Mouse (Mus musculus) small intestine, adult 2 months (tissue): ENCODE measurements at regions not wholly inside any gene's neighbourhood (a gene's known extent, or its start where the extent isn't known, plus 50 kb on each side); places are given as distances from the start of the nearest gene placed in this dataset.

Source experiments
- H3K27ac ChIP-seq: fragments of 200-500 bp; 2 replicates; pipeline ENCODE4 v1.5.1; 2012; ENCODE audit warnings: low read depth, low read length, control low read depth, inconsistent platforms; ENCODE audit not compliant: insufficient read depth
- H3K27me3 ChIP-seq: fragments of 200-500 bp; 2 replicates; pipeline ENCODE4 v1.6.1; 2012; ENCODE audit warnings: mild to moderate bottlenecking, moderate library complexity, low read length, inconsistent platforms; ENCODE audit not compliant: control insufficient read depth, insufficient read depth
- H3K36me3 ChIP-seq: fragments of 200-500 bp; 2 replicates; pipeline ENCODE4 v1.6.1; 2012; ENCODE audit warnings: mild to moderate bottlenecking, low read length, control low read depth, inconsistent platforms; ENCODE audit not compliant: control insufficient read depth, insufficient read depth
- H3K4me1 ChIP-seq: fragments of 200-500 bp; 2 replicates; pipeline ENCODE4 v1.6.1; 2012; ENCODE audit warnings: low read length, inconsistent platforms, mixed read lengths; ENCODE audit not compliant: control insufficient read depth, insufficient read depth, insufficient read length
- H3K4me3 ChIP-seq: fragments of 200-500 bp; 2 replicates; pipeline ENCODE4 v1.5.1; 2012; ENCODE audit warnings: low read depth, mild to moderate bottlenecking, control low read depth, inconsistent platforms, low read length, moderate library complexity
- CTCF ChIP-seq: fragments of 200-500 bp; IDR thresholded peaks from 2 replicates; pipeline ENCODE4 v1.5.1; 2012; ENCODE audit warnings: low read depth, mild to moderate bottlenecking, control low read depth, inconsistent platforms, low read length, moderate library complexity, mixed read lengths; ENCODE audit not compliant: insufficient replicate concordance, insufficient read length; ENCODE audit errors: extremely low read depth
- POLR2A ChIP-seq: fragments of 200-500 bp; IDR thresholded peaks from 2 replicates; pipeline ENCODE4 v1.6.1; 2012; ENCODE audit warnings: low read depth, mild to moderate bottlenecking, control low read depth, inconsistent platforms, low read length, moderate library complexity
- WGBS: fragments of 180-500 bp; shearing (Covaris S2); methylation state at CpG from one replicate; pipeline ENCODE4 v1.1.7; 2018; 5-methylcytosine and 5-hydroxymethylcytosine counted together

DNA sequence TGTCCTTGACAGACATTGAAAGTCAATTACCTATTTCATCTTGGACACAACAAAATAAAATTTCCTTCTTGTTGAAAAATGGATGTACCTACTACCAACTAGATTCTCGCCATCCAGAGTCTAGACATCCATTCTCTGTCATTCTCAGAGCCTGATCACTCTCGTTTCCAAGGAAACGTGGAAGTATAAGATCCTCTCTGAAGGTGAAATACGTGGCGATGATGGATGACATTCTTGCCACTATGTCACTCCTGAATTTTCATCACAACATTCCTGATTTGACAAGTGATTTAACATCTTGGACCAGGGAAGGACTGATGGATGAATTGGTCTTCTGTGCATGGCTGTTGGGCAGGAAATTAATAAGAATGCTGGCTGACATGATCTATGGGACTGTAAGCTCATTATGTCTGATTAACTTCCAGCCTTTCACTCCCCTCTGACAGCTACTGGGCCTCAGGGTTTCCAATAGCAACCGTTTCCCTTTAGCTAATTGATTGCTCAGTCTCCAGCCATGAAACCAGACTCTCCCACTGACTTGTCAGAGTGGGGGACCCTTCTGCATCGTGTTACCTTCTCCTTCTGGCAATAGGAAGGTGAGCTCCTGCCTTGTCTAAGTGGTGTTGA lies 140.7 kb upstream of the Gm12728 start:
- Histone ChIP-seq H3K27me3 (no peaks in the 10 kb centered on the region), H3K4me3 (no peak overlapping the region), H3K27ac (no peak overlapping the region), H3K36me3 (no peaks in the 10 kb centered on the region), H3K4me1 (no peaks in the 10 kb centered on the region)
- no peak for TF ChIP-seq POLR2A
- no peak for TF ChIP-seq CTCF
- WGBS = 63% methylated on average over 7 of the region's 7 CpGs

DNA sequence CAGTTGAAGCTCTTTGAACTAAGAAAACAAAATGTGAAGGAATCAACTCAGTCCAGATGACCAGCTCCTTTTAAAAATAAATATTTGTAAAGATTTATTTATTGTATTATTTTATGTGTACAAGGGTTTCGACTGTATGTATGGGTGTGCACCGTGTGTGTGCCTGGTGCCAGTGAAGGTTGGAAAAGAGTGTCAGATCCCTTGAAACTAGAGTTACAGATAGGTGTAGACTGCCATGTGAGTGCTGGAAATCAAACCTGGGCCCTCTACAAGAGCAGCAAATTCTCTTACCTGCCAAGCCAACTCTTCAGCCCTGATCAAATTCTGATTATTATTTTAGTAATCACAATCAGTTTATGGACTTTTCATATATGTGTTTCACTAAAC lies 140.2 kb upstream of the Gm12728 start:
- no peaks in the 10 kb centered on the region for H3K4me1 ChIP-seq
- no peaks in the 10 kb centered on the region for H3K27me3 ChIP-seq
- no peak for TF ChIP-seq CTCF
- TF ChIP-seq POLR2A = no peak
- no peak overlapping the region for H3K4me3 ChIP-seq
- WGBS = 78% methylated on average over 2 of the region's 2 CpGs
- no peaks in the 10 kb centered on the region for H3K36me3 ChIP-seq
- H3K27ac ChIP-seq = no peak overlapping the region

DNA sequence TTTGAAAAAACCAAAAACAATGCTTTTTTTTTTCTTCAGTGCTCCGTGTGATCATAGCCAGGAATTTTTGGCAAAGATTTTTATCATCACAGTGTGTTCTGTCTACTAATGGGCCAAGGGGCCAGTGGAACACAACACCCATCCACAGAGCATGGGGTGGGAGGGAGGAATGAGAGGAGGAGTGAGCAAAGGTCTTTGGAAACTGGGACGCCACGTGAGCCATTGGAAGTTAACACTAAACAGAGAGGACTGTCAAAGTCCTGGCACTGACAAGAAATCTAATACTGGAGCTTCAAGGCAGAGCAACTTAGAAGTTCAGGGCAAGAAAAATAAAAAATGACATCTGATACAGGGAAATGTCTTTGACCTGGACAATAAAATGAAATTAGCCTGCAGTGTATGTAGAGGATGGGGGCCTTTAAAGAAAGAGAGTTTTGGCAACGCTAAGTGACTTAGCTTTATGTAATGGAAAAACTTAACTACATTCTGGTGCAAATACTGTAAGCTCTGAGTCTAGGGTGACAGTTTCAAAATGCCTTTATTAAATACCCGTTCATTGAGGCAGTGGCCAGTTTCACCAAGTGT lies 133.5 kb upstream of the Gm12728 start:
- H3K4me1 ChIP-seq = no peaks in the 10 kb centered on the region
- 46% methylated on average over 5 of the region's 5 CpGs for WGBS
- no peak overlapping the region for H3K4me3 ChIP-seq
- H3K27me3 ChIP-seq = no peaks in the 10 kb centered on the region
- no peaks in the 10 kb centered on the region for H3K36me3 ChIP-seq
- H3K27ac ChIP-seq = no peak overlapping the region
- no peak for TF ChIP-seq CTCF
- no peak for TF ChIP-seq POLR2A

DNA sequence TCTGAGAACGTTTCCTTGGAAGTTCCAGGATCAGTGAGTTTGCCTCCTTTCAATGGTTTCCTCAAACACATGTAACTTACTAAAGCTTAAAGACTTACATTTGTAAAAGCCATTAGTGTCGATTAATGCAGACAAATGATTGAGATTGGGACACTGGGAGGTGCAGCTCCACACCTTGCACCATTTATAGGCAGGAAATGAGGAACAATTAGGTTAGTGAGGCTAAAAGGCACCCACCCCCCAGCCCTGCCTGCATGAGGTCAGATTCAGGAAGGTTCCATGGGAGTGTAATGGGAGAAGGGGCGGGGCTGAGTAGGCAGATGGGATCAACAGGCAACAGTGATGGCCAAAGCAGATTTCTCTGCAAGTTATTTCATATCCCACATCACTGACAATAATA lies 131.1 kb upstream of the Gm12728 start:
- Histone ChIP-seq H3K4me1 (no peaks in the 10 kb centered on the region), H3K27me3 (no peaks in the 10 kb centered on the region), H3K27ac (no peak overlapping the region), H3K4me3 (no peak overlapping the region), H3K36me3 (no peaks in the 10 kb centered on the region)
- WGBS = 73% methylated on average over 3 of the region's 3 CpGs
- TF ChIP-seq POLR2A (no peak), CTCF (no peak)

DNA sequence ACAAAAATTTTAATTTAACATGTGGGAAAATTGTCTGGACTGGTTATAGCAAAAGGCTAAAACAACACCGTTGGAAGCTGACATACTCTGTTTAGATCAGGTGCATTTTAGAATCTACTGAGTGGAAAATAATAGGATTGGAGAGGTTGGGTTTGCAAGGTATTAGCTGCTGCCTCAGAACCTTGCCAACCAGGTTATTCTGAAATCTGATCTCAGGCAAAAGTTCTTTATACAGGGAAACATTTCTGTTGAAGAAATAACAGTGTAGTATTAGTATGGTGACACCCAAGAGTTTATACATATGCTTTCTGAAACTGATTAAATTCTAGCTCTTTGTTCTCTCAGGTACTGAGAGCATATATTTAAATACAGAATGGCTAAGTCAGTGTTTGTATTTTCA lies 113.0 kb upstream of the Gm12728 start:
- WGBS = 86% methylated on average over 1 of the region's 1 CpGs
- TF ChIP-seq CTCF = no peak
- no peak for TF ChIP-seq POLR2A
- Histone ChIP-seq H3K4me1 (no peaks in the 10 kb centered on the region), H3K27ac (no peak overlapping the region), H3K4me3 (no peak overlapping the region), H3K27me3 (no peaks in the 10 kb centered on the region), H3K36me3 (no peaks in the 10 kb centered on the region)

DNA sequence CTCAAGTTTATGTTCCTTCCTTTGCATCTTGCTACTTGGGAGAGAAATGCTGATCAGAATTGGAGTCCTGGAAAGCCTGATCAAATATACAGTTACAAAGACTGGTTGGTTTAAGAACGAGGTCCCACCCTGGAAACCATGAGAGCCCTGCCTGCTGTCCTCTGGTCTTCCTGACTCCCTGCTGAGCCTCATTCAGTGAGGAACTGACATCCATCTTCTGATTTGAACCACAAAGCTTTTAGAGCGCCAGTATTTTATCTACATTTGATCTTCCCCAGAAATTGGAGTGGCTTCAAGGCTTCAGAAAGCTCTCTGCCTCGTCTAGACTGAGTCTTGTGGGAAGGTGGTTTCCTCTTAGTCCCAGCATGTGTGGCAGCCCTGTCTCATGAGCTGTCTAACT lies 99.0 kb upstream of the Gm12728 start:
- H3K27me3 ChIP-seq = no peaks in the 10 kb centered on the region
- H3K36me3 ChIP-seq = no peaks in the 10 kb centered on the region
- WGBS = 50% methylated on average over 3 of the region's 3 CpGs
- TF ChIP-seq POLR2A = no peak
- TF ChIP-seq CTCF = no peak
- H3K4me1 ChIP-seq = no peaks in the 10 kb centered on the region
- H3K27ac ChIP-seq = no peak overlapping the region
- no peak overlapping the region for H3K4me3 ChIP-seq

DNA sequence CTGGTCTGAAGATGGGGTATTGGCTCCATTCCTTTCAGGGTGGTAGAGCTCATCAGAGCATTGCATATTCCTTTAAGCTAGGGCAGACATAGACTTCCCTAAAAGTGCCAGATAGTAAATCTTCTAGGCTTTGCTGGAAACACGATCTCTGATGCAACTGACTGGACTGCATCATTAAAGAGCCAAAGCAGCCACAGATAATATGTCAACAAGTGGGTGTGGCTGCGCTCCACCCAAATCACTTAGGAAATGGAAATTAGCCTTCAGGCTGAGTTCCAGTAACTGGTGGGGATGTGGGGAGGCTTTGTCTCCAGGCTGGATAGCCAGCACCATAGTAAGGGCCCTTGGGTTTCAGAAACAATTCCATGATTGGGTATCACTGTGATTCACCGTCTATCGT lies 97.3 kb upstream of the Gm12728 start:
- no peaks in the 10 kb centered on the region for H3K36me3 ChIP-seq
- H3K4me3 ChIP-seq = no peak overlapping the region
- no peaks in the 10 kb centered on the region for H3K27me3 ChIP-seq
- no peak for TF ChIP-seq POLR2A
- H3K4me1 ChIP-seq = no peaks in the 10 kb centered on the region
- H3K27ac ChIP-seq = no peak overlapping the region
- WGBS = 72% methylated on average over 4 of the region's 4 CpGs
